Mouse (Mus musculus) G1E (cell line): Measurements from ENCODE around the gene Tada2a.

Source experiments
- CTCF ChIP-seq: IDR thresholded peaks from 2 replicates; pipeline ENCODE4 v1.5.1; 2012; ENCODE audit warnings: low read depth, low read length, inconsistent platforms, mixed read lengths
- GATA1 ChIP-seq: IDR thresholded peaks from 2 replicates; pipeline ENCODE4 v1.6.1; 2012; ENCODE audit warnings: borderline replicate concordance, low read length, inconsistent platforms, mixed read lengths
- GATA2 ChIP-seq: IDR thresholded peaks from 2 replicates; pipeline ENCODE4 v1.6.1; 2012; ENCODE audit warnings: low read depth, low read length, inconsistent platforms, borderline replicate concordance

DNA sequence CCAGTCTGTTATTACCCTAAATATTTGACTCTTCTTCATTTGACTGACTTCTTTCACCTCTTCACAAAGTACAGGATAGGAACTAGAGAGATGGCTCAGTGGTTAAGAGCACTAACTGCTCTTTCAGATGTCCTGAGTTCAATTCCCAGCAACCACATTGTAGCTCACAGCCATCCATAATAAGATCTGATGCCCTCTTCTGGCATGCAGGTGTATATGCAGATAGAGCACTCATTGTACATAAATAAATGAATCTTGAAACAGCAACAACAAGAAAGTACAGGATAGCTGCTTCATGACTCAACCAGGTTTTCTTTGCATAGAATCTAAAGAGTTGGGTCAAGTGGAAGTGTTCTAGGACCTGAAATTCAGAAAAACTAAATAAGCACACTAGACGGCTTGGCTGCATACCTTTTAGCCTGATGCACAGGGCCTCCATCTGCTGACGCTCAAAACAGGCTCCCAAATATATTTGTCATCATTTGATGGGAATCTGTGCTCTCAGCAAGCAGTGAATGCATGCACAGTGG is 5.0 kb upstream of the Tada2a start:
- TF ChIP-seq GATA1 (no peak), CTCF (no peak), GATA2 (no peak)
